Mouse (Mus musculus) forebrain, embryonic 11.5 days (tissue): Measurements from ENCODE around the gene Dgka. TPM values are rescaled to one million over a fixed set of nuclear protein-coding genes. Genes with fewer than 3 reads are reported as not detected.
"Not testable (repeated sequence)": the region's sequence is repeated elsewhere in the genome, so short reads cannot be mapped to it uniquely, and the experiment has no call there.

Experiments
- ATAC-seq: fragments of 200-750 bp; cut with Nextera tagmentation; replicated peaks from 2 replicates; pipeline ENCODE4 v1.8.0; 2017; ENCODE audit warnings: moderate TSS enrichment; ENCODE audit not compliant: low FRiP score
- DNase-seq: peaks from one replicate; pipeline ENCODE4 v3.0.0-alpha.2; 2017; ENCODE audit warnings: low spot score
- H3K27ac ChIP-seq: fragments of 300-500 bp; sonication (generic); 2 replicates; pipeline ENCODE4 v1.5.1; 2014; ENCODE audit warnings: low read depth, low read length
- H3K27me3 ChIP-seq: fragments of 300-500 bp; sonication (generic); 2 replicates; pipeline ENCODE4 v1.6.1; 2014; ENCODE audit warnings: mild to moderate bottlenecking, low read length, mixed read lengths; ENCODE audit not compliant: control insufficient read depth, insufficient read depth
- H3K36me3 ChIP-seq: fragments of 300-500 bp; sonication (generic); 2 replicates; pipeline ENCODE4 v1.6.1; 2014; ENCODE audit warnings: mild to moderate bottlenecking, low read length, moderate library complexity, mixed read lengths; ENCODE audit not compliant: control insufficient read depth, insufficient read depth
- H3K4me1 ChIP-seq: fragments of 300-500 bp; sonication (generic); replicated peaks from 2 replicates; pipeline ENCODE4 v1.6.1; 2014; ENCODE audit warnings: low read length, mixed read lengths; ENCODE audit not compliant: control insufficient read depth, insufficient read depth
- H3K4me2 ChIP-seq: fragments of 300-500 bp; sonication (generic); 2 replicates; pipeline ENCODE4 v1.6.1; 2014; ENCODE audit warnings: low read depth, mild to moderate bottlenecking, low read length, moderate library complexity, mixed read lengths; ENCODE audit not compliant: severe bottlenecking
- H3K4me3 ChIP-seq: fragments of 300-500 bp; sonication (generic); 2 replicates; pipeline ENCODE4 v1.5.1; 2014; ENCODE audit warnings: low read depth, low read length
- H3K9ac ChIP-seq: fragments of 300-500 bp; sonication (generic); 2 replicates; pipeline ENCODE4 v1.6.1; 2014; ENCODE audit warnings: low read length
- H3K9me3 ChIP-seq: fragments of 300-500 bp; sonication (generic); 2 replicates; pipeline ENCODE4 v1.6.1; 2016; ENCODE audit warnings: low read length, mixed read lengths; ENCODE audit not compliant: control insufficient read depth
- WGBS: fragments of 180-500 bp; shearing (Covaris S2); extraction: QIAGEN DNeasy Blood & Tissue Kit; methylation state at CpG from one replicate; pipeline ENCODE4 v1.1.7; 2014; 5-methylcytosine and 5-hydroxymethylcytosine counted together
- polyA plus RNA-seq: library from polyadenylated mRNA; unstranded; fragments of >200 nt; fragmentation: Nextera tagmentation; extraction: Ambion mirVana; gene quantifications from 2 replicates; pipeline ENCODE4 v1.2.1, GENCODE M21; 2014

Gene Dgka
- polyA plus RNA-seq, 1 experiment from 2014 or later, result 4.0 TPM

DNA sequence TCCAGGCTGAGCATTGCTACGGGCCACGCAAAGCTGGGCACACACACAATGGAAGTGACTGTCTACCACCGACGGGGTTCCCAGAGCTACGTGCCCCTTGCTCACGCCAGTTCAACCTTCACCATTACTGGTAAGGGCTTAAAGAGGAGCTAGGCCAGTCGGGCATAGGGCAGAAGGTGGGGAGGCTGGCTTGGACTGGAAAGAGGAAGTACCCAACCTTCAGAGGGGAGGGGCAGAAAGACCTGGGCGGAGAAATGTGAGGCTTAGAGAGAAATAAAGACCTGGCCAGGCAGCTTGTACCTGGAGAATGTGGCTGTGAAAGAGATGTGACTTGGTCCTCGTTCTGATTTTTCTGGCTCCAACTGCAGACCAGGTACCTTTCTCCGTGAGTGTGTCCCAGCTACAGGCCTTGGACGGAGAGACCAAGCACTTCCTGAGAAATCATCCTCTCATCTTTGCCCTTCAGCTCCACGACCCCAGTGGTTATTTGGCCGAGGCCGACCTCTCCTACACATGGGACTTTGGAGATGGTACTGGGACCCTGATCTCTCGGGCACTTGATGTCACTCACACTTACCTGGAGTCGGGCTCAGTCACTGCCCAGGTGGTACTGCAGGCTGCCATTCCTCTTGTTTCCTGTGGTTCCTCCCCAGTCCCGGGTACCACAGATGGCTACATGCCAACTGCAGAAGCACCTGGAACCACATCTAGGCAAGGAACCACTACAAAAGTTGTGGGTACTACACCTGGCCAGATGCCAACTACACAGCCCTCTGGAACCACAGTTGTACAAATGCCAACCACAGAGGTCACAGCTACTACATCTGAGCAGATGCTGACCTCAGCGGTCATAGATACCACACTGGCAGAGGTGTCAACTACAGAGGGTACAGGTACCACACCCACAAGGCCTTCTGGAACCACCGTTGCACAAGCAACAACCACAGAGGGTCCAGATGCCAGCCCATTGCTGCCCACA lies 28.8 kb downstream of the Dgka start:
- no peak overlapping the region for H3K4me3 ChIP-seq
- H3K27ac ChIP-seq, result no peak overlapping the region
- H3K27me3 ChIP-seq, result no peaks in the 10 kb centered on the region
- no peaks in the 10 kb centered on the region for H3K36me3 ChIP-seq
- 89% methylated on average over 19 of the region's 19 CpGs for WGBS
- H3K9ac ChIP-seq, result no peak overlapping the region
- ATAC-seq, result no peak
- no peaks in the 10 kb centered on the region for H3K4me1 ChIP-seq
- no peak overlapping the region for H3K4me2 ChIP-seq
- no peaks in the 10 kb centered on the region for H3K9me3 ChIP-seq
- DNase-seq, result no peak

DNA sequence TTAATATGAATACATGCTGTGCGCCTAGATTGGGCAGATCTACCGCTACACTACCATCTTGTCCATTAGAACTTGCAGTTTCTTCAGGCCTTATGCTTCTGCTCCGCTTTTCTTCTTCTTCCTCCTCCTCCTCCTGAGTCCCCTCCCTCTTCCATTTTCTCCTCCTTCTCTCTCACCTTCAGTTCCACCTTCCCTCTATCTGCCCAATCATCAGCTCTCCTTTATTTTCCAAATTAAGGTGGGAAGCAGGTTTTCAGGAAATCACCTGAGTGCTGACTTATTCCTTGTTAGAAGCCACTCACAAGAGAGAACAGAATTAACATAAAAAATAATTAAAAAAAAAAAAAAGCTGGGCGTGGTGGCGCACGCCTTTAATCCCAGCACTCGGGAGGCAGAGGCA lies 33.3 kb downstream of the Dgka start:
- H3K9ac ChIP-seq, DNase-seq, H3K9me3 ChIP-seq, H3K4me3 ChIP-seq, H3K36me3 ChIP-seq, H3K4me1 ChIP-seq, H3K27me3 ChIP-seq, H3K27ac ChIP-seq, H3K4me2 ChIP-seq, ATAC-seq: not testable (repeated sequence)
- WGBS, result 92% methylated on average over 7 of the region's 7 CpGs

GRCm38 (mm10) chr10:128705317-128705693 lies 39.4 kb downstream of the Dgka start:
- H3K27ac ChIP-seq, result peak overlapping the region; percentile 87; the same call in 1 of the 2 replicates
- H3K4me3 ChIP-seq, result peak overlapping the region; percentile 57
- no peaks in the 10 kb centered on the region for H3K27me3 ChIP-seq
- peak overlapping the region; percentile 71 for H3K4me2 ChIP-seq
- H3K9me3 ChIP-seq, result no peaks in the 10 kb centered on the region
- peak; percentile 15; the same call in 1 of the 2 replicates for ATAC-seq
- H3K36me3 ChIP-seq, result peaks cover 3% of the 10 kb centered on the region; the same call in 1 of the 2 replicates
- 8% methylated on average over 11 of the region's 11 CpGs for WGBS
- peaks cover 3% of the 10 kb centered on the region; the same call in 1 of the 2 replicates for H3K4me1 ChIP-seq
- H3K9ac ChIP-seq, result peak overlapping the region; percentile 74
- DNase-seq, result peak; percentile 57

DNA sequence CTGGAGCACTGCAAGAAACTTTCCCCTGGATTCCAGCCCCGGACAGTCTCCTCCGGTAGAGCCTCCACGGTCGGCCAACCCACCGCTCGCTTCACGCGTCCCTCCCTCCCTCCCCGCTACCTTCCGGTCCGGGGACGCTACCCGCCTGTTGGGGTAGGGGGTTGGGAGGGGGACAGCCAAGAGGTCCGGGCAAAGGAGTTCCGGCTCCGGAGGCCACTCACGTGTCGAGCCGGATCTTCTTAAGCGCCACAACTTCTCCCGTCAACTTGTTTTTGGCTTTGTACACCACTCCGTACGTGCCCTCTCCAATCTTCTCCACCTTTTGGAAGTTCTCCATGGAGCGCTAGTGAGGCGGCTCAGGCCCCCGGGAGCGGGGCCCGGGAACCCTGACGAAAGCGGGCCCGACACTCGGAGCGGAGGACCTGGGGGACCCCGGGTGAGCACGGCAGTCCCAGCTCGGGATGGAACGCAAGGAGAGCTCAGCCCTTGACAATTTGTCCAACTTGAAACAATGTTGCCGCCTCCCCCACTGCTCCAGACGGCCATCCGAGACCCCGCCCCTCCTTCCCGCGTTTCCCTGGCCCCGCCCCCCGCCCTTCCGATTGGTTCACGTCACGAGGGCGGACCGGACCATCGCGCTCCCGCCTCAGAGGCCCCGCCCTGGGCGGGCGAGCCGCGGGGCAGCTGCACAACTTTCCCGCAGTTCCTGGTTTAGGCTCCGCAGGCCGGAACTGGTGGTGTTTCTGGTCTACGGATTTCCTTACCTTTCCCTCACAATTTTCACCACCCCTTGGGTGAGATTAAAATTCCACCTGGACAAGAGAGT lies 40.0 kb downstream of the Dgka start, which contains the start of gene Cdk2:
TSS of gene Cdk2 (minus strand) at position 541 of the 826 bp plus-strand sequence.
- H3K27ac ChIP-seq, result peak within 1 kb of the TSS; percentile 87
- DNase-seq (peak; percentile 99), ATAC-seq (peak; percentile 93)
- H3K4me3 ChIP-seq, result peak within 1 kb of the TSS; percentile 57
- peaks cover 3% of the 10 kb centered on the region; the same call in 1 of the 2 replicates for H3K4me1 ChIP-seq
- under 1% methylated on average over 62 of the region's 62 CpGs for WGBS
- peak within 1 kb of the TSS; percentile 71 for H3K4me2 ChIP-seq
- H3K36me3 ChIP-seq, result peaks cover 4% of the 10 kb centered on the region; the same call in 1 of the 2 replicates
- peak within 1 kb of the TSS; percentile 74 for H3K9ac ChIP-seq
- H3K9me3 ChIP-seq, result no peaks in the 10 kb centered on the region
- H3K27me3 ChIP-seq, result no peaks in the 10 kb centered on the region

GRCm38 (mm10) chr10:128703895-128704294 lies 40.8 kb downstream of the Dgka start, which contains the start of gene Pmel:
Gene Pmel (plus strand): TSS chr10:128704195.
- peak within 1 kb of the TSS; percentile 74 for H3K9ac ChIP-seq
- DNase-seq, result no peak
- H3K4me2 ChIP-seq, result peak within 1 kb of the TSS; percentile 71
- ATAC-seq, result no peak
- peak within 1 kb of the TSS; percentile 57 for H3K4me3 ChIP-seq
- peaks cover 5% of the 10 kb centered on the region; the same call in 1 of the 2 replicates for H3K36me3 ChIP-seq
- WGBS, result 23% methylated on average over 4 of the region's 4 CpGs
- peaks cover 3% of the 10 kb centered on the region; the same call in 1 of the 2 replicates for H3K4me1 ChIP-seq
- peak within 1 kb of the TSS; percentile 87 for H3K27ac ChIP-seq
- no peaks in the 10 kb centered on the region for H3K27me3 ChIP-seq
- no peaks in the 10 kb centered on the region for H3K9me3 ChIP-seq

DNA sequence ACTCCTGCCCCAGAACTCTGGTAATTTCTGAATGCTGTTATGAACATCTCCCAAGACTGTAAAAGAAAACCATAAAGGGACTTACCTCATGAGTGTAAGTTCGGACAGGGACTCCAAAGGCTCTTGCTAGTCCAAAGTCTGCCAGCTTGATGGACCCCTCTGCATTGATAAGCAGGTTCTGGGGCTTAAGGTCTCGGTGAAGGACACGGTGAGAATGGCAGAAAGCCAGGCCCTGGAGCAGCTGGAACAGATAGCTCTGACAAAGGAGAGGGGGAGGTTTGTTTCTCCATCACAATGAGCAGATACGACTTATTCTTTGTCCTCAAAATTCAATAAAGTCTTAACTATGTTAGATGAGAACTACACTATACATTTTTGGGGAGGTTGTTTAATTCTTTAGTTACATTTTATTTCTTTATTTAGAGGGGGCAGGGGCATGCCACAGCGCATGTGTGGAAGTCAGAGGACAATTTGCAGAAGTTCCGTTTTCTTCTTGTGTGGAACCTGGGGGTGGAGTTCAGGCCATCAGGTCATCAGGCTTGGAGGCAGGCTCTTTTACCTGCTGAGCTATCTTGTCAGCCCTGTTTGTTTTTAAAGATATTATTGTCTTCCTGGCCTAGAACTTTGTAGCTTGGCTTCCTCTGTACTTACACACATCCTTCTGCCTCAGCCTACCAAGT lies 42.2 kb downstream of the Dgka start:
- Histone ChIP-seq H3K9ac (no peak overlapping the region), H3K27ac (no peak overlapping the region), H3K36me3 (peaks cover 5% of the 10 kb centered on the region; the same call in 1 of the 2 replicates), H3K4me2 (no peak overlapping the region), H3K4me3 (no peak overlapping the region), H3K27me3 (no peaks in the 10 kb centered on the region), H3K4me1 (peaks cover 3% of the 10 kb centered on the region; the same call in 1 of the 2 replicates), H3K9me3 (no peaks in the 10 kb centered on the region)
- DNase-seq (no peak), ATAC-seq (no peak)
- WGBS, result 86% methylated on average over 6 of the region's 6 CpGs

DNA sequence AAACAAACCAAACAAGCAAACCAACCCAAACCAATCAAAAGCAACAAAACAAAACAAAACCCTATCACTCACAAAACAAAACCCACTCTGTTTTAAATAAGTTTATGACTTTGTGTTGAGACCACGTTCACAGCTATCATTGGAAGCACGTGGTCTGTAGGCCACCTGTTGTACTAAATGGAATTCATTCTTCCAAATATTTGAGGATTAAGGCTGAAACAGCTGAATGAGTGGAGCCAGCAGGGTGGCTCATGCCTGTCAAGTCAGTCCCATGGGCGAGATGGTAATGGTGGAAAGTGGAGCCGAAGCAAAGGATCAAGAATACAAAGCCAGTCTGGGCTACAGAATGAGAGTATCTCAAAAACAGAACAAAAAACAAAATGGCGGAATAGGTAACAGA lies 43.9 kb downstream of the Dgka start:
- no peak for DNase-seq
- no peak overlapping the region for H3K4me2 ChIP-seq
- H3K4me3 ChIP-seq, result no peak overlapping the region
- 92% methylated on average over 5 of the region's 5 CpGs for WGBS
- no peak overlapping the region for H3K9ac ChIP-seq
- H3K9me3 ChIP-seq, result no peaks in the 10 kb centered on the region
- H3K27me3 ChIP-seq, result no peaks in the 10 kb centered on the region
- peaks cover 3% of the 10 kb centered on the region; the same call in 1 of the 2 replicates for H3K4me1 ChIP-seq
- H3K36me3 ChIP-seq, result peaks cover 5% of the 10 kb centered on the region; the same call in 1 of the 2 replicates
- ATAC-seq, result no peak
- no peak overlapping the region for H3K27ac ChIP-seq

GRCm38 (mm10) chr10:128699611-128700010 lies 45.0 kb downstream of the Dgka start:
- Histone ChIP-seq H3K4me1 (no peaks in the 10 kb centered on the region; the same call in 1 of the 2 replicates), H3K4me2 (no peak overlapping the region), H3K4me3 (no peak overlapping the region), H3K27me3 (no peaks in the 10 kb centered on the region), H3K36me3 (peaks cover 5% of the 10 kb centered on the region; the same call in 1 of the 2 replicates), H3K27ac (no peak overlapping the region), H3K9me3 (no peaks in the 10 kb centered on the region), H3K9ac (no peak overlapping the region)
- no peak for ATAC-seq
- DNase-seq, result no peak
- 82% methylated on average over 11 of the region's 11 CpGs for WGBS
